Mouse (Mus musculus) Muller cell, postnatal 12 days (primary cell): Measurements from ENCODE around the gene Cyth2.
A peak's percentile ranks its signal among the peaks of the same experiment; 100 is the strongest.

Experiments
- DNase-seq: peaks from one replicate; pipeline ENCODE4 v3.0.0-alpha.2; 2015; ENCODE audit errors: inconsistent ontology term

Cyth2 gene

DNA sequence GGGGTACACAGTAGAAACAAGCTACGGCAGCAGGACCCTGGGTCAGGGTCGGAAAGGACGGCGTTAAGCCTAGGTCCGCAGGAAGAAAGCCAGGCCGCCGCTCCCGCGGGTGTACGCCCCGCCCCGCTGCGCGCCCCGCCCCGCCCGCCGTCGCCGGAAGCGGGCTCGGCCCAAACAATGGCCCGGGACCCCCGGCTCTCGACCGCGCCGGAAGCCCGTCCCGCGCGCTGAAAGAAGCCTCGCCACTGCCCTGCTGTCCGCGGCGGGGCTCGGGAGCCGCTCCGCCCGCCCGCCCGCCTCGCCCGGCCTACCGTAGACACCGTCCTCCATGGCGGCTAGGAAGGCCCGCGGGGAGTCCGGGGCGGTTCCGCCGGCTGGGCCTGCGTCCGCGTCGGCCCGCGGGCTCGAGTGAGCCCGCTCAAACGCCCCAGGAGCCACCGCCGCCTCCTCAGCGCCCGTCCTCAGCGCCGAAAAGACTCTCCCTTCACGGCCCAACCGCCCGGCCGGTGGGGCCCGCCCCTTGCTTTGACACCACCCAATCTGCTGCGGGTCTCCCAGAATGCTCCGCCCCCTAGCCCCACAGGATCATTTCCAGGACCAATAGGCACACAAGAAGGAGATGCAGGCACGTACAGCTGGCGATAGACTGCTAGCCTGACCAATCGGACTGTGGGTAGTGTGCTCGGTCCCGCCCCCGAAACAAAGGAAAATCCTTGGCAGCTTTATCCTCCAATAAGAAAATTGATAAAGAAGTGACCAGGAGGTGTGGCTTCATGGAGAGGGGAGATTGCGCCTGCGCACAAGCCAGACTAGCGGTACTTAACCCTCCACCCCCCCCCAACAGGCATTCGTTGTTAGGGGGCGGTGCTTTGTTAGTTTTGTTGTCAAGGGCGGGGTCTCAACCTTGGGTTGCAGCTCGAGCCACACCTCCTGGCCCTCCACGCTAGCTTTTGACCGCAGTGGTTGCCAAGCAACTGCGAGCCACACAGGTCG is at the start of gene Cyth2:
Gene Cyth2 (minus strand): TSS at position 795 of the 993 bp plus-strand sequence.
- DNase-seq = peak; percentile 100

DNA sequence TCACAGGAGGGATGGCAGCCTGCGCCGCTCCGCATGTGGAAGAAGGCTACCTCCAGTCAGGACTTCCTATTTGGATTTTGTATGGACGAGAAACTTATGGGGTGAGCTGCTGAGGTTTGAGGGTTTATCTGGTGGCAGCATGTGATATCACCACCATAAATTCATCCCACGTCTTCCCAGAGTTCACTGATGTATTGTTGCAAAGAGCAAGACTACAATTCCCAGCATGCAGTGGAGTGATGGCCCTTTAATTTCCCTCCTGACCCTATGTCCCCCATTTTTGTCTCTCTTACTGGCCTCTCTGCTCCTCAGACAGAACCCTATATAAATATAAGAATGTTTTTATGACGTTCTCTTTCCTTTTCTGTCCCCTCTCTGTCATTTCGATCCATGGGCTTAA is 48.4 kb upstream of the Cyth2 start:
- DNase-seq = no peak

DNA sequence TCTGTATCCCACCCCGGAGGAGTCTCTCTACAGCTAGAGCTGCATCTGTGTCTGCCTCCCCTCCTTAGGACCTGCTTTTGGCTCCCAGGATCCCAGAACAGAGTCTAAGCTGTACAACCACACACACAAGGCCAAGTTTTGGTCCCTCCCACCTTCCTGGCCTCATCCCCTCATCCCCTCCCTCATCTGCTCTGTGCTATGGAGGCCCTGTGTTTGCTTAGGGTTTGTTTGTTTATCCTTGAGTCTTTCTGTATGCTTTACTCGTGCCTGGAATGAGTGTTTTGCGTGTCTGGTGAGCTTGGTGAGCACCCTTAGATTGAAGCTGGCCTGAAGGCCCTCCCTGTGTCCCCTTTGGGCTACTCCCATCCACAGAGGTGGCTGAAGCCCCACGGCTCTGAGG is 44.6 kb upstream of the Cyth2 start:
- no peak for DNase-seq

DNA sequence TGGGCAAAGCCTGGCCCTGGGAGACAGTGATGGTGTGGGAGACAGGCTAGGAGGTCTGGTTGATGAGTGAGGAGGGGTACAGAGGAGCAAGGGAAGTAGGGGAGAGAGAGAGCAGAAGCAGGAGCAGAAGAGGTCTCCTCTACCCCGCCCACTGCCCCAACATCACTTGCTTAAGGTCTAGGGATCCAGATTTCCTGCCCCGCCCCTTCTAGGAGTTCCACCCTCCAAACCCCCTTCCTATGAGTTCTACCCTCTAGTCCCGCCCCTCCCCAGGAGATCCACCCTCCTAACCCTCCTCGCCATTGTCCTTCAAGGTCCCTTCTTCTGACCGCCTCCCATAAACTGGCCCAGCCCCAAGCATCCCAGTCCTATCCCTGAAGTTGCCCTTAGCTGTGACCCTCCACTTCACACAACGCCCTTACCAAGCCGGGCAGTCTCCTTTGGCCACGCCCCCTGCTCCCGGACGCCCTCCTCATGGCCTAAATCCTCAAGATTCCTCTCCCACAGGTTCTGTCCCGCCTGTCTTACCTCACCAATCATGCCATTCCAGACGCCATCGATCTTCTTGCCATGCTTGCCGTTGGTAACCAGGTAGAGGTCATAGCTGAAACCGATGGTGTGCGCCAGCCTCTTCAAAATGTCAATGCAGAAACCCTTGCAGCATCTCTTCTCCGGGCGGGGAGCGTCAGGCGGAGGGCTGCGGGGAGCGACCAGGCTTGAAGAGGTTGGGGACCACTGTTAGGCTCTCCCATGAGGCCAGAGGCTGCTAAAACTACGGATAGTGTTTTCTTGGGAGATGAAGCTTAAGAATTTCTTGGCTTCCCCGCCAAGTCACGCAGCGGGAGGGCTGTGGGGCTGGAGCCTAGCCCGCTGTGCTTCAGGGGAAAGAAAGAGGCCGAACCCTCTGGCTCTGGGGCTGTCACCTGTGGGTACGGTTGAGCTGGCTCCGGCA is 42.8 kb upstream of the Cyth2 start:
- DNase-seq = peak; percentile 51

DNA sequence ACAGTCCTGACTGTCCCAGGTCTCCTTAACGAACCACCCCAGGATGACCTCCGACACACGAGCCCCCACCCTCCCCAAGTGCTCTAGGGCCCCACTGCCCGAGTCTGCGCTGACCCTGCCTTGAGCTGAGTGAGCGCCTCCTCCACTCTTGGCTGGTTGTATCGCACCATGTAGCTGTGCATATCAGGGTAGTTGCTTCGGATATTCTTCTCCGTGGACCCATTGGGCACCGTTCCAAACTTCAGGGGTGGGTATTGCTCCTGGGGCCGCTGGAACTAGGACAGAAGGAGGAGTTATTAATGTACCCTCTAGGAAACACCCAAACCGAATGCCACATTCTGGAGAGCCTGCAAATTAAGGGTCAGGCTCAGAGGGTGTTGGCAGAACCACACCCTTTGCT is 38.7 kb upstream of the Cyth2 start:
- DNase-seq = no peak

DNA sequence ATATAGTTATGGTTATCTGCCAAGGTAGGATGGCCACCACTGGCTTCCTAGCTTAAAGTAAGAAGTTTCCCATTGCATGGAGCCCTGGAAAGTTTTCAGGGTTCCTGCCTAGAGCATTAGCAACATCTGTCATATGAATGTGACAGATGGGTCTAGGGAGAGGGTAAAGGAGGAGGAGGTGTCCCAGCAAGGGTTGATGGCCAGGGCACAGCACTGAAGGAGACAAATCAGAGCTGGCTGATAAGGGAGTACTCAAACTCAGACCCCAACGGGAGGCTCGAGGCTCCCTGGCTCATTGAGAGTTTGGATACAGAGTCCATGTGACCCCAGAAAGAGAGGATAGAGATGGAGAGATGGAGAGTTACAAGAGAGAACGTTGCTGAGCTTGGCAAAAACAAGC is 36.3 kb upstream of the Cyth2 start:
- DNase-seq = no peak

DNA sequence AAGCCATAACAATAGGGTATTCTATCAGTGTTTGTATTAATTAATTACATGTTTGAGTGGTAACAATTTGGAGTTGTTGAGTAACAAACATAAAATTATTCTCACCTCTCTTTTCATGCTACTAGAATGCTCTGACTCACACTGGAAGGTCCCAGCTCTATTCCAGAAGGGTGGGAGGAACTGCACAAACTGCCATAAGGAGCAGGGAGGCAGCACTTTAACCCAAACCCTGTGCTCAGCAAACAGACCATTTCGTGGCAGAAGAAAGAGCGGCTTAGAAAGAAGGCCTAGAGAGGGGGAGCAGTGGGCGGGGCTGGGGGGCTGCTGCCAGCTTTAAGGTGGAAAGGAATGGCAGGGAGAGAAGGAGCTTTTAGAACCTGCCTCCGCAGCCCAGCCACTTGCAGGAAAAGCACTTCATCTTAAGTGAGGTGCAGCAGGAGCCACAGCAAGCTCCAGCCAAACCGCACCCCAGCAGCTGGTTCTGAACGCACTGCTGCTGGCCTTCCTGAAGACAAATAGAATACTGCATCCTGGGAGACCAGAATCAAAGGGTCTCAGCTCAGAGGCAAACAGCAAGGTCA is 34.2 kb upstream of the Cyth2 start:
- no peak for DNase-seq

DNA sequence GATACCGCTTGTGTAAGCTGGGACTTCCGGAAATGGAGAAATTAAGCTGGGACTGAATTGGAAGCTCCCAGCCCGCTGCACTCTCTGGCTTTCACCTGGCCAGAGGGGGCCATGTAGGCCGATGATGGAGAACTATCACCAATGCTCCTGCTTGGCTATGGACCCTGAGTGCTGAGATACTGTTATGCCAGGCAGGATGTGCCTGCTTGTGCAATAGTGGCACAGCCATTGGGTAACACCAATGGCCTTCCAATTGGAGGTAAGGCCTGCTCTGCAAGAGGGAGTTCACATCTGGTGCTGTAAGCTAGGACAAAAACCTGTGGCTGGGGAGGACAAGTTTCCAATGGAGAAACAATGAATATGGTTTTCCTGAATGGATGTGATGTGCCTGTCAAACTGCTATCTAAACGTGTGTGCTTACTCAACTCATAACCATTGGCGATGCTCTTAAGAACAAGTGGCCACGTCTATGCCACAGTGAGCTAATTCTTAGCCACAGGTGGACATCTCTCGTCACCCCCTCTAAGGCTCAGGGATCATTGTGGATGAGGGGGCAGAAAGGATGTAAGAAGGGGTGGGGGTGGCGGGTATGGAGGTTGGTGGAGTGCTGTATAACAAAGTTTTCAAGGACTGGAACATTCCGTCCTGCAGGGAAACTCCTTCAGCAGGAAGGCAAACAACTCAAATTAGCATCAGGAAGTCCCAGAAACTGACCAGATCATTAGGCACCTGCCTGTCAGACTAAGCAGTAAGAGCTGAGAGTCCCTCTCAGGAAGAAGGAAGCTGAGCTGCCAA is 28.8 kb upstream of the Cyth2 start:
- DNase-seq = no peak

DNA sequence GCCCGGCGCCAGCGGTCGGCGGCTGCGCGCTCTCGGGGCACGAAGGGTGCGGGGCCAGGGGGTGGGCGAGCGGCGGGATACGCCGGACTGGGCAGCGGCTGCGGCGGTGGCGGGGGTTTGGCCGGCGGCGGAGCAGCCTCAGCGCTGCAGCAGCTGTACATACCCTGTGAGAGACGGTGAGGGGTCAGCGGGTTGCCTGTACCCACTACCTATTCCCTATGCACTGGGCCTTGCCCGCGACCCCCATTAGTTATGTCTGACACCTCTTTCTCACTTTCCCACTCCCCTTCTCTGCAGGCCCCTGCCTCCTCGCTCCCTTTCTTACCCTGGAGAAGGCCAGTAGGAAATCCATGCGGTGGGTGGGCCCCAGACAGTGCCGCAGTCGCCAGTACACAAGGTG is 19.5 kb upstream of the Cyth2 start:
- no peak for DNase-seq

DNA sequence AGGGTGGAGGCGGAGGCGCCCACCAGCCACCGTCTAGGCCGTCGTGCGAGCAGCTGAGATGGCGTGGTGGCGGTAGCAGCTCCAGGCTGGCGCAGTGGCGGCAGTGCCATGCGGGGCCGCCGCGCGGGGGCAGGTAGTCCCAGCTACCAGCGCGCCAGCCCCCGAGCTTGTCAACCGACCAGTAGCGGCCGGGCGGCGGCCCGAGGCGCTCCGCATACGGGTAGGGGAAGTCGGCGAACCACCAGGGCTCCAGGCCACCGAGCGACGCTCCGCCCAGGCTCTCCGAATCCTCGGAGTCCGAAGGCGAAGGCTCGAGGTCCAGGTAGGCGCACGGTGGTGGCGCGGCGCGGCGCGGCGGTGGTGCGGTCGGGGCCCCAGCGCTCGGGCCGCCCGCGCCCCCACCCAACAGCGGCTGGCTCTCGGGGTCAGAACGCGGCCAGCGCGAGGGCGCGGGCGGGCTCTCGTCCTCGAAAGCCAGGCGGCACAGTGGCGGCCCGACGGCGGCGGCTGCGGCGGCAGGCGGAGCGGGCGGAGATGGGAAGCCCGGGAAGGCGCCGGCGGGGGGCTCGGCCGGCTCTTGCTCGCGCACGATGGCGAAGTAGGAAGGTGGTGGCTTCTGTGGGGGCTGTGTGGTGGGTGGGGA is 18.9 kb upstream of the Cyth2 start:
- no peak for DNase-seq

DNA sequence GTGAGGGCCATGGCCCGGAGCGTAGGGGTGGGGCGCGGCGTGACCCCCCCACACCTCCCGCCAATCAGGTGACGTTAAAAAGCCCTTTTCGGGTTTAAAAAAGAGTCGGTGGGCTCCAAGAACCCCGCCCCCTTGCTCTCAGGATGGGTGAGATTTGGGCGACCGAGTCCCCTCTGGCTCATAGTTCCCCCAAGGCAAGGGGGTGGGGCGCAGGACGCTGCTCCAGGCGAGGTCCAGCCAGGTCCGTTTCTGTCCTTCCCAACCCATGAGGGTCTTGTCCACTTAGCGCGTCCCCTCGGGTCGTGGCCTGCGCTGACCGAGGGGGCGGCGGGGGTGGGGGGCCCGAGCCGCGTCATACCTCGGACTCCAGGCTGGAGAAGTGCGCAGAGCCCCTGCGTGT is 18.0 kb upstream of the Cyth2 start:
- no peak for DNase-seq

DNA sequence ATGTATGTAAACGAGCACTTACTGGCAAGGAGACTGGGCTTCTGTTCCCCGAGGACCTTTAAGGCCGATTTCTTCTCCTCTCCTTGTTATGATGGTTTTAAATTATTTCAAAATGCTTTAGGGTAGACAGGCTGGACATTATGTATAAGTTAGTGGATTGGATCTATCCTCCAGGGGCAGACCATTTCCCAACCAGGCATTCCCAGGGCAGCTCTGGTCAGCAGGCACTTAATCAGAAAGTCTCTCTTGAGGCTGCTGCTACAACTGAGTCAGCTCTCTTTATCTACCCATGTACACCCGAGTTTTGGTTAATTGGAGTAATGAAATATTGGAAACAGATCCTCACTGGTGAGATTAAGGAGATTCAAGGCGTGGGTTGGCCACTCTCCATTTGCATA is 16.7 kb upstream of the Cyth2 start:
- no peak for DNase-seq

DNA sequence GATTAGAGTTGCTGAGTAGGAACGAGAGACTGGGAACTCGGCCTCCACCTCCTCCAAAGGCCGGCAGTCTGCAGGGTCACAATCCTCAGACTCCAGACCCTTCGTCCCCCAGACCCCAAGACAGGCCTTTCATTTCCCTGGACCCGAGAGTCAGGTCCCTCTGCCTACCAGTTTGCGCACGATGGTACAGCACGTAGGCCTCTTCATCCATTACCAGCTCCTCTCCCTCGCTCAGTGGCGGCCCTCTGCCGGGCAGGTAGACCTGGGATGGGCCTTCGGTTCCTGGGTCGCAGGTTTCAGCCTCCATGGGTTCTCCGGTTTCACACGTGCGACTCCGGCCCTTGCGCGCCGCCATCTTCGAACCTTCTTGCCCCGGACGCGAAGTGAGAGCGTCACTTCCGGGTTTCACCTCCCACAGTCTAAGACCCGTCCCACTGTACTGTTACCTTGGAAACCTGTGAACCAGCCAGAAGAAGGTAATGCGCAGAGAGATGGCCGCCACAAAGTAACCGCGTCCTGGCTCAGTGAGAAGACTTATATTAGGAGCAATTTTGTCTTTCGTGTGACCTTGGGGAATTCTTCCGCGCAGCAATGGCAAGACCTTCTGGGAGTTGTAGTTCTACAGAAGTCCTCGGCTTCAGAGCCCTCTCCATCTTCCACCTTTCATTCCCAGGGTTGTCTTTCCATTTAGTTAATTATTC is 16.2 kb upstream of the Cyth2 start, which contains the start of gene Grwd1:
Gene Grwd1 (minus strand): TSS at position 518 of the 701 bp plus-strand sequence.
- peak; percentile 88 for DNase-seq

DNA sequence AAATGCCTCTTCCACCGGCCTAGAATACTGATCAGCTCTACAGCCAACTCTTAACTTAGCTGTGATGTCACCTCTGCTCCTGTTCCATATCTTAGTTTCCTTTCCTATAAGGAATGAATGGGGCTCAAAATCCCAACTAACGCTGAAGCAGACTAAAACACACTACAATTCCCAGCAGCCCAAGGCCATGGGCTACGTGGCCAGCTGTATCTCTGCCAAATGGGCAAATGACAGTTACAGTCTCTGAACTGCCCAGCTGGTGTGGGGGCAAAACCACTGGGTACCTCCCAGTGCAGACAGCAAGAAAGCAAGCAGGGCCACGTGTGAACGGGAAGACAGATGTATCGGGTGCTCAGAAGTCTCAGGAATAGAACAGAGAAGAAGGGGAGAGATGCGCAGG is 12.2 kb upstream of the Cyth2 start:
- DNase-seq = no peak

DNA sequence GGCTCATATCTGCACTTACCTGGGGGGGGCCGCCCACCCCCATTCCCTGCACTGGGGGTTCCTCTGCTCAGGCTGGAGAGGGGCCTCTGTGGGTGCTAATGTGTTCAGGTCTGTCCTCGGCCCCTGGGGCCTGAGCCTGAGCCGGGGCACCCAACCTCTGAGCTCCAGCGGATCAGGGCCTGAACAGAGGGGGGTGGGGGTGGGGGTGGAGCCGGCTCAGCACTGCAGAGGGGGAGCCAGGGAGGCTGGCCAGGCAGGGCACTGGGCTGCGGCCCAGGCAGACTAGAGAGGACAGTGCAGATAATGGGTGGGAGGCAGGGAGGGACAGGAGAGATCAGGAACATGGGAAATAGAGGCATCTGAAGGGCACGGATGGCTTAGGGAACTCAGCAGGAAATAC is 10.2 kb upstream of the Cyth2 start, which contains the start of gene Kcnj14:
Gene Kcnj14 (minus strand): TSS at position 185 of the 400 bp plus-strand sequence.
- no peak for DNase-seq

DNA sequence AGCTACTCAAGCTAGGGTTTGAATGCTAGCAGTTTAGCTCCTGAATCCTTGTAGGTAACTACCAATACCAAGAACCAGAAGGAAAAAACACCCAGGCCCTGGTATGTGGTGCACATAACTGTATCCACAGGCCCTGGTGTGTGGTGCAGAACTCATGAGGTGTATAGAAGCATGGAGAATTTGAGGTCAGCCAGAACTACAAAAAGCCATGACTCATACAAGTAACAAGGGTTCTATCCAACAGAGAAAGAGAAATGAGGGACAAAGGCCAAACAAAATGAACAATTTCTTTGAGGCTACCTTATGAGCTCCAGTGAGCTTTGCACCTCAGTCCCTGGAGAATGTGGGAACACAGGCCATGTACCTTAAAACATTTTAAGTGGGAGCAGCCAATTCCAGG is 6.5 kb upstream of the Cyth2 start:
- DNase-seq = peak; percentile 83

DNA sequence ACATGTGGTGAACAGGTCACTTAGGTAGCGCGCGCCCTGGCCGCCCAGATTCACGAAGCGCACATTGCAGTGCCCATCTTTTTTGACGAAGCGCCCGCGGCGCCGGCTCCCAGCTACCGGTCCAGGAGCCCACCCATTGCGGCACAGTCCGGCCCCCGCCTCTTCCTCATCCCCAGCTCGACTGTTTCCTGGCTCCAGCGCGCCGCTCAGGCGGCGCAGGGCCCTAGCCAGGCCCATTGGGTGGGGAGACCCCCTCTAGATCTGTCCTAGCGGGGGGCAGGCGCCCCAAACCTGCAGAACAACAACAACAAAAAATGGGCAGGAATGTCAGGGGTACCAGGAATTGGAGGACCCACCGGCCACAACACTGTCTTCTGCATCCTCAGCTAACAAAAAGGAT is 5.5 kb upstream of the Cyth2 start:
- no peak for DNase-seq

DNA sequence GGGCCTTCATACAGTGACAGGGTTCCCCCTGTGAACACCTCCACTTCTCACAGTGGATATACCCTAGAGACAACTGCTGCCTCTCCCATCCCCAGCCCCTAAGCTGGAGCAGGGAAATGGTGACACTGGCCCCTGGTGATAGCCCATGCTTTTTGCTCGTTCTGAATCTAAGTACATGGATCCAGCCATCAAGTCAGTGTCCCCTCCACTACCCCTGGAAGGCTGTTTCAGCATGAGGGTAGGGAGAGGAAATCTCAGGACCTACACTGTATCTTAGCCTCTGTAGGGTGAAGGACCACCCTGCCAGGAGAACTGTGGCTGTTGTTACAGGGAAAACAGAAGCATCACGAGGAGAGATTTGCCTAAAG is 1.6 kb upstream of the Cyth2 start:
- no peak for DNase-seq

DNA sequence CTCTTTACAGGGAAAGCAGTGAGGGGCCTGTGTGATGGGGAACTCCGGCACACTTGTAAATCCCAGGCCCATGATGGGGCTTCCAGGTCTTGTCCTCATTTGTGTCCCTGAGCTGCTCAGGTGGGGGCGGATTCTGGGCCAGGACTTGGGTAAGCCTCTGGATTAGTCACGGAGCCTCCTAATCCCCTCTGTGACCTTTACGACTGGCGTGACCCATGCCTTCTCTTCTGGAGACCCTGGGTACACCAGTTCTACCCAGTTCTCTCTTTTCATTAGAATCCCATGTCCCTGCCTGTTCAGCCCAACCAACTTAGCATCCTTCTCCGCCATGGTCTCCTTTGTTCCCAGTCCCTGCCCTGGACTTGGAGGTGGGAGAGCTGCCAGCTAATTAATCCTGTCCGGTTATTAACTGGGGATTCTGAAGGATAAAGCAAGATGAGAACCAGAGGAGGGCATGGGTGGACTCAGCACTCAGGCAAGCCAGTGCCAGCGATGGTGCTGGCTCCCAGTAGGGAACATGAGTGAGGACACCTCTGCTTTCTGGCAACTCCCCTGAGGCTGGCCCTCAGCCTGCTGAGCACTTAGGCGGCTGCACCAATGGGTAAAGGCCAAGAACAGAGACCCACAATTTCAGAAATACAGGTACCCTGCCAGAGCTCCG is 1.1 kb upstream of the Cyth2 start:
- peak; percentile 60 for DNase-seq
